Mouse (Mus musculus) limb, embryonic 14.5 days (tissue): ENCODE measurements around the gene Anks1b. TPM values are rescaled to one million over a fixed set of nuclear protein-coding genes. Genes with fewer than 3 reads are reported as not detected.

Experiments
- ATAC-seq: fragments of 200-750 bp; cut with Nextera tagmentation; 2 replicates; pipeline ENCODE4 v1.8.0; 2017; ENCODE audit warnings: low read depth, moderate number of reproducible peaks, moderate TSS enrichment; ENCODE audit not compliant: low FRiP score
- DNase-seq: peaks from one replicate; pipeline ENCODE4 v3.0.0-alpha.2; 2015; ENCODE audit warnings: low spot score
- H3K27ac ChIP-seq: fragments of 300-500 bp; sonication (generic); replicated peaks from 2 replicates; pipeline ENCODE4 v1.5.1; 2014; ENCODE audit warnings: low read depth, mild to moderate bottlenecking, low read length, moderate library complexity, mixed read lengths
- H3K27me3 ChIP-seq: fragments of 300-500 bp; sonication (generic); 2 replicates; pipeline ENCODE4 v1.6.1; 2014; ENCODE audit warnings: low read length, mixed read lengths; ENCODE audit not compliant: control insufficient read depth, insufficient read depth
- H3K36me3 ChIP-seq: fragments of 300-500 bp; sonication (generic); 2 replicates; pipeline ENCODE4 v1.6.1; 2014; ENCODE audit warnings: mild to moderate bottlenecking, low read length, moderate library complexity, mixed read lengths; ENCODE audit not compliant: control insufficient read depth, insufficient read depth
- H3K4me1 ChIP-seq: fragments of 300-500 bp; sonication (generic); 2 replicates; pipeline ENCODE4 v1.6.1; 2014; ENCODE audit warnings: antibody characterized with exemption, low read length, mixed read lengths; ENCODE audit not compliant: control insufficient read depth, insufficient read depth
- H3K4me2 ChIP-seq: fragments of 300-500 bp; sonication (generic); replicated peaks from 2 replicates; pipeline ENCODE4 v1.6.1; 2014; ENCODE audit warnings: low read depth, mild to moderate bottlenecking, low read length, moderate library complexity; ENCODE audit not compliant: severe bottlenecking
- H3K4me3 ChIP-seq: fragments of 300-500 bp; sonication (generic); replicated peaks from 2 replicates; pipeline ENCODE4 v1.5.1; 2014; ENCODE audit warnings: low read length
- H3K9ac ChIP-seq: fragments of 300-500 bp; sonication (generic); 2 replicates; pipeline ENCODE4 v1.6.1; 2014; ENCODE audit warnings: mild to moderate bottlenecking, low read depth, low read length, moderate library complexity; ENCODE audit not compliant: severe bottlenecking
- H3K9me3 ChIP-seq: fragments of 300-500 bp; sonication (generic); 2 replicates; pipeline ENCODE4 v1.6.1; 2016; ENCODE audit warnings: low read length; ENCODE audit not compliant: control insufficient read depth
- POLR2A ChIP-seq: fragments of 200-500 bp; IDR thresholded peaks from 2 replicates; pipeline ENCODE4 v1.8.0; 2012; ENCODE audit warnings: inconsistent platforms, mild to moderate bottlenecking, moderate library complexity, borderline replicate concordance; ENCODE audit not compliant: insufficient read depth, insufficient read length; ENCODE audit errors: extremely low read depth
- WGBS: fragments of 180-500 bp; shearing (Covaris S2); extraction: QIAGEN DNeasy Blood & Tissue Kit; methylation state at CpG from one replicate; pipeline ENCODE4 v1.1.7; 2014; 5-methylcytosine and 5-hydroxymethylcytosine counted together
- polyA plus RNA-seq, 2 experiments: library from polyadenylated mRNA; depleted of rRNA in 1 of 2; stranded (reverse) in 1 of 2; unstranded in 1 of 2; fragments of >200 nt; fragmentation: Nextera tagmentation in 1 of 2; extraction: Ambion mirVana in 1 of 2; gene quantifications; 2 replicates each; pipeline versions ENCODE4 v1.2.1 to v1.2.3; 2012 to 2014

Anks1b gene
- polyA plus RNA-seq, 2 experiments, result 2.6 to 4.3 TPM

- no peak overlapping the region for H3K9ac ChIP-seq
- no peak overlapping the region for H3K4me2 ChIP-seq
- no peak for DNase-seq
- no peaks in the 10 kb centered on the region for H3K4me1 ChIP-seq
- H3K27ac ChIP-seq, result no peak overlapping the region
- WGBS, result 86% methylated on average over 6 of the region's 6 CpGs
- no peak for TF ChIP-seq POLR2A
- H3K27me3 ChIP-seq, result no peaks in the 10 kb centered on the region
- ATAC-seq, result no peak
- no peaks in the 10 kb centered on the region for H3K36me3 ChIP-seq
- no peak overlapping the region for H3K4me3 ChIP-seq
- no peaks in the 10 kb centered on the region for H3K9me3 ChIP-seq
Observed at GRCm38 (mm10) chr10:90851077-90851476, 977.8 kb downstream of the Anks1b start.

DNA sequence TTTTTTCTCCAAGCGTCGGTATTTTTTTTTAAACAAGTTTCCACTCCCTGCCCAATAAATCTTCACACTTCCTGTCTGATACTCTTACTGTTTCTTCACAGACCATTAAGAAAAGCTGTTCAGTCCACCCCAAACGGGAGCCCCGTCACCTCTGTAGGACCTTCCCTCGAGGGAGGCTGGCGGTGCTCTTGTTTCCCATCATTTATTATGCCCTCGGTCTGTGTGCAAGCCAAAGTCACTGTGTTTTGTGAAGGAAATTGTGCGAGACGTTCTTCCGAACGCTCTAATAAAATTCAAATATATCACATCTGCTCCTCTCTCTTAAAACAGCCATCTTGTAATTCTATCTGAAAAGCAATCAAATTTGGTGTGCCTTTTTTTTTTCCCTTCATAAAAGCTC, 978.7 kb downstream of the Anks1b start:
- WGBS, result 8% methylated on average over 11 of the region's 11 CpGs
- H3K4me2 ChIP-seq, result peak overlapping the region; percentile 33
- 0 out of 2 replicates have a peak overlapping the region, but pooled peaks have one; percentile 5 for H3K4me3 ChIP-seq
- H3K9me3 ChIP-seq, result no peaks in the 10 kb centered on the region
- no peak overlapping the region for H3K27ac ChIP-seq
- H3K9ac ChIP-seq, result no peak overlapping the region
- ATAC-seq (no peak; the same call in 1 of the 2 replicates), DNase-seq (peak; percentile 5)
- H3K4me1 ChIP-seq, result no peaks in the 10 kb centered on the region
- TF ChIP-seq POLR2A, result no peak
- no peaks in the 10 kb centered on the region for H3K36me3 ChIP-seq
- no peaks in the 10 kb centered on the region for H3K27me3 ChIP-seq

DNA sequence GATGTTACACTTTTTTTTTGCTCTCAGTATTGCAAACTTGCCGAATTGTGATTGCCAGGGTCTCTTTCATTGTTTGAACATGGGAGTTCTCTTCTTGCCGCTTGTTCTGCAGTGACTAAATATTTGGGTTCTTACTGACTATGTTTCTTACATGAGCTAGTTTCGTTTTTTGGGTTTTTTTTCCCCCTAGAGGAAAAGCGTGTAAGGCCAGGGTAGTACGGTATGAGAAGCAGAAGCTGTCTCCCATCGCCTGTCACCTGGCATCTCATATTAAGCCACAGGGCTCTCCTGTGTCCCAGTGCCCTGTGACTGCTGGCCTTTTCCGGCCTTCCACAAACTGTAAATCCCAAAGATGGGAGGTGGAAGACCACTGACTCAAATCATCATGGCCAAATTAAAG, 979.1 kb downstream of the Anks1b start:
- DNase-seq (no peak), ATAC-seq (no peak)
- Histone ChIP-seq H3K36me3 (no peaks in the 10 kb centered on the region), H3K4me2 (peak overlapping the region; percentile 33), H3K27ac (no peak overlapping the region), H3K4me3 (no peak overlapping the region), H3K27me3 (no peaks in the 10 kb centered on the region), H3K4me1 (no peaks in the 10 kb centered on the region), H3K9ac (no peak overlapping the region), H3K9me3 (no peaks in the 10 kb centered on the region)
- no peak for TF ChIP-seq POLR2A
- 35% methylated on average over 7 of the region's 7 CpGs for WGBS

DNA sequence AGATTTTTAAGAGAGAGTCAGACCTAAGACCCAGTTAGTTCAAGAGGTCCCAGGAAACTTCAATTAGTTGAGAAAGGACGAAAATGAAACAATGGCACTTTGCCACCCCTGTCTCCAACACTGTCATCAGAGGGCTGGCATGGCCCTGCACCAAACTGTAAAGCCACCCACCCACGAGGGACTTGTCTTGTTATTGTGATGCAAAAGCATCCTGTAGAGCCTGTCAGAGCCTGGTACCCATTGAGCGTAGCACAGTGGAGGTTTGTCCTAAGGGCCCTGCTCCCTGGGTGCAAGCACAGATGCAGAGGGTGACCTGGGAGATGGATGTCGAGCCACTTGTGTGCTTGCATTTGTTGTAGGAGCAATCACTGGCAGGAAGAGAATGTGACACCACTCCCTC, 983.4 kb downstream of the Anks1b start:
- no peaks in the 10 kb centered on the region for H3K9me3 ChIP-seq
- no peak overlapping the region for H3K27ac ChIP-seq
- no peak for DNase-seq
- no peak for TF ChIP-seq POLR2A
- WGBS, result 43% methylated on average over 4 of the region's 4 CpGs
- H3K9ac ChIP-seq, result no peak overlapping the region
- no peak overlapping the region for H3K4me3 ChIP-seq
- no peaks in the 10 kb centered on the region for H3K4me1 ChIP-seq
- H3K4me2 ChIP-seq, result no peak overlapping the region
- no peaks in the 10 kb centered on the region for H3K36me3 ChIP-seq
- H3K27me3 ChIP-seq, result no peaks in the 10 kb centered on the region
- no peak for ATAC-seq

GRCm38 (mm10) chr10:90859665-90860523, 986.6 kb downstream of the Anks1b start:
- no peaks in the 10 kb centered on the region for H3K36me3 ChIP-seq
- no peaks in the 10 kb centered on the region for H3K27me3 ChIP-seq
- DNase-seq (no peak), ATAC-seq (no peak)
- no peak overlapping the region for H3K9ac ChIP-seq
- no peaks in the 10 kb centered on the region for H3K9me3 ChIP-seq
- H3K4me2 ChIP-seq, result no peak overlapping the region
- H3K4me3 ChIP-seq, result no peak overlapping the region
- no peak for TF ChIP-seq POLR2A
- no peaks in the 10 kb centered on the region for H3K4me1 ChIP-seq
- no peak overlapping the region for H3K27ac ChIP-seq
- WGBS, result 72% methylated on average over 19 of the region's 19 CpGs
